Mouse (Mus musculus): ENCODE measurements around the gene Npepl1. TPM values are rescaled to one million over a fixed set of nuclear protein-coding genes. Genes with fewer than 3 reads are reported as not detected.

Npepl1 gene
- polyA plus RNA-seq, 1 experiment from 2014 or later, result 37.8 TPM

DNA sequence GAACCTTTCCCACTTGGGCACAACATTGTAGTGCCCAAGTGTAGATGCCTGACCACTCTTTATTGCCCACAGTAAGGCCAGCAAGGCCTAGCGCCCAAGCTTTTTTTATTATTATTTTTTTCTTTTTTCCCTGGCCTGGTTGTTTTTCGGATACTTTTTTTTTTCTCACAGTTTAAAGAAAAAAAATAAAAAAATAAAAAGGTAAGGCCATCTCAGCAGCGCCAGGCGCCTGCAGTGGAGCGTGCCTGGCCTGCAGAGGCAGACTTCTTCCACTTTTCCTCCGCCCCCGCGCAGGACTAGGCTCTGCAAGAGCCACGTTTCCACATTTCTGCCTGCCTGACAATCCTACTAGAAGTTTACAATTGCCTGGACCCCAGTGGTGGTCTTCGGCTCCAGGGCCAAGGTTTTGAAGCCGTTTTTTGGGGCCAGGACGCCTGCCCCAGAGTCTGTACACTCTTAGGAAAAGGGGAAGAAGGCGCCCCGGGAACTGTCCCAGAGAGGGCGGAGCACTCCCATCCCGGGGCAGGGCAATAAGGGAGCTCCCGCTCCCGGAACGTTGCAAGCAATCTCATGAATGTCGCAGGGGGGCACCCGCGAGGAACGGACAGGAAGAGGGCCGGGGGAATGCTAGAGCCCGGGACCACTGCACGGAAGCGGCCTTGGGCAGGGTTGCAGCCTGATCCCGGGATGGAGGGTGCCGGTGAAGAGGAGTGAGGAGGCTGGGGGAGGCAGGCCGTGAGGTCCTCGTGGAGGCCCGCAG, 34.3 kb upstream of the Npepl1 start, which contains the start of gene Stx16:
Gene Stx16 (plus strand): TSS at position 636 of the 760 bp plus-strand sequence.
- Histone ChIP-seq H3K4me2 (peak within 1 kb of the TSS; percentile 99), H3K9me3 (no peaks in the 10 kb centered on the region), H3K9ac (peak within 1 kb of the TSS; percentile 97), H3K4me3 (peak within 1 kb of the TSS; percentile 98), H3K27ac (replicated peaks) (peak within 1 kb of the TSS; percentile 97), H3K4me1 (peaks cover 35% of the 10 kb centered on the region), H3K36me3 (no peaks in the 10 kb centered on the region), H3K27me3 (replicated peaks) (peaks cover 3% of the 10 kb centered on the region; the same call in 1 of the 2 replicates)
- WGBS, result under 1% methylated on average over 32 of the region's 32 CpGs
- peak; percentile 82 for ATAC-seq (ENCODE audit: extremely low read depth, insufficient number of reproducible peaks, low FRiP score, low TSS enrichment)

DNA sequence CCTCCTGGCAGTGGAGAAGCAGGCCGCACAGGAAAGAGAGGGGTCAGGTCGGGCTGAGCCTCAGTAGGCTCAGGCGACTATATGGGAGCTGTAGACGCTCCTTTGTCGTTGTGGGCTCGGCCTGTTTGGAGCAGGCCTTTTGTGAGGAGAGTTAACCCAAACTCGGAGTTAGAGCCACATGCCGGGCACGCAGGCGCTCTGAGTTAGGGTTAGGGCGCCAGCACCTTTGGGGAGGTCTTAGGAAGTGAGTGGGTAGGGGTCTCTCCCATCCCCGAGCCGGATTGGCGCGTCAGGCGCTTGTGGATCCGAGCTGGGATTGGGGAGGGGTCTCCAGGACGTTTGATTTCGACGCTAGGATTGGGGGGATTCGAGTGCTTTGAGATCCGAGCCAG, 33.7 kb upstream of the Npepl1 start:
- Histone ChIP-seq H3K9ac (peak overlapping the region; percentile 97), H3K4me1 (peaks cover 35% of the 10 kb centered on the region), H3K27ac (replicated peaks) (peak overlapping the region; percentile 97), H3K9me3 (no peaks in the 10 kb centered on the region), H3K27me3 (replicated peaks) (peaks cover 3% of the 10 kb centered on the region; the same call in 1 of the 2 replicates), H3K36me3 (no peaks in the 10 kb centered on the region), H3K4me2 (peak overlapping the region; percentile 99), H3K4me3 (peak overlapping the region; percentile 98)
- under 1% methylated on average over 22 of the region's 22 CpGs for WGBS
- ATAC-seq (ENCODE audit: extremely low read depth, insufficient number of reproducible peaks, low FRiP score, low TSS enrichment), result no peak; the same call in 1 of the 2 replicates

DNA sequence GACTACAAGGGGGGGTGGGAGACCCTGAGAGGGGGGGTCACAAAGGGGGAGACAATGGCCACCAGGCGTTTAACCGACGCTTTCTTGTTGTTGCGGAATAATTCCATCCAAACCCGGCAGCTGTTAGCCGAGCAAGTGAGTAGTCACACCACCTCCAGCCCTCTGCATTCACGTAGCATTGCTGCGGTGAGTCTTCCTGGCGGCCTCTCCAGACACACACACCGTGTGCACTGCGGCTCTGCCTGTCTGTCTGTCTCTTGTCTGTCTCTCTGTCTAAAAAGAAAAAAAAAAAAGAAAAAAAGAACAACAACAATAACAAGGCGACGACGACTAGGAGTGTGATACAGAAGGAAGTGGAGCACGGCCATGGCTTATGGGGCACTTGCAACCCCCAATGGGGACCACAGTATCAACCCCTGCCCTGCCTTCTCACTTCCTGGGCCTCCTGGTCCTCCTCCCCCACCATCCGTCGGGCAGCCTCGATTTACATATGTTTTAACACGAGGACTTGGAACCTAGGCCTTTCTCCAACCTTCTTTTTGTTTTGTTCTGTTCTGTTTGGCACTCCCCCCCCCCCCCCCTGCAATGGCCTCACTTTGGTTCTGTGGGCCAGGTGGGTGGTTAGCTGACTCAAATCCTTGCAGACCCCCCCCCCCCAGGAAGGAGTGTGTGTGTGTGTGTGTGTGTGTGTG, 33.0 kb upstream of the Npepl1 start:
- peak overlapping the region; percentile 99 for H3K4me2 ChIP-seq
- H3K27me3 ChIP-seq (replicated peaks), result peaks cover under 1% of the 10 kb centered on the region; the same call in 1 of the 2 replicates
- H3K9ac ChIP-seq, result peak overlapping the region; percentile 97
- no peak for ATAC-seq (ENCODE audit: extremely low read depth, insufficient number of reproducible peaks, low FRiP score, low TSS enrichment)
- H3K4me3 ChIP-seq, result peak overlapping the region; percentile 98
- H3K36me3 ChIP-seq, result no peaks in the 10 kb centered on the region
- under 1% methylated on average over 19 of the region's 19 CpGs for WGBS
- H3K27ac ChIP-seq (replicated peaks), result peak overlapping the region; percentile 97
- H3K9me3 ChIP-seq, result no peaks in the 10 kb centered on the region
- H3K4me1 ChIP-seq, result peaks cover 35% of the 10 kb centered on the region

DNA sequence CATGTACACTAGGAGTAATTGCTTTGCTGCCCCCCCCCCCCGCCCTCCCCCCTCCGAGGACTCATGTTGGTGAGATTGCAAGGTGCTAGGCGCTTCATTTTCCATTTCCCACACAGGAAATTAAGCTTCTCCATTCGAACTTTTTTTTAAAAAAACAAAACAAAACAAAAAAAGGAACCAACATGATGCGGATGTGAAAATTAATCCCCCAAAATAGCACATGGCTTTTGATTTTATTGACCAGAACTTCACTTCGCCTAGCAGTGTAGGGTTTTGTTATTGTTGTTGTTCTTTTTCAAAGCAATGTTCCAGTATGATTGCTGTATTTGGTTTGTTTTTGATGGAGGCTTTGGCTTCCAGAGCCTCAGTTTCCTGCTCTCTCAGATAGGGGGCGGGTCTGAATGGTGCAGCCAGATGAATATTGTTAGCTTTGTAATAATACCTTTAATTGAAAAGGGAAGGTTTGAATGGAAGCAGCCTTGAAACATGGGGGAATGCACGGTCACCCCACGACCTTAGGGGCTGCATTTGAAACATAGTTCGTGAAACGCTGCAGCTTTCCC, 32.3 kb upstream of the Npepl1 start:
- H3K4me1 ChIP-seq, result peaks cover 36% of the 10 kb centered on the region
- H3K27me3 ChIP-seq (replicated peaks), result no peaks in the 10 kb centered on the region
- no peak for ATAC-seq (ENCODE audit: extremely low read depth, insufficient number of reproducible peaks, low FRiP score, low TSS enrichment)
- peak overlapping the region; percentile 97; the same call in 1 of the 2 replicates for H3K27ac ChIP-seq (replicated peaks)
- H3K9ac ChIP-seq, result peak overlapping the region; percentile 97
- no peaks in the 10 kb centered on the region for H3K9me3 ChIP-seq
- WGBS, result 19% methylated on average over 11 of the region's 11 CpGs
- H3K4me2 ChIP-seq, result peak overlapping the region; percentile 99
- no peaks in the 10 kb centered on the region for H3K36me3 ChIP-seq
- peak overlapping the region; percentile 98 for H3K4me3 ChIP-seq

DNA sequence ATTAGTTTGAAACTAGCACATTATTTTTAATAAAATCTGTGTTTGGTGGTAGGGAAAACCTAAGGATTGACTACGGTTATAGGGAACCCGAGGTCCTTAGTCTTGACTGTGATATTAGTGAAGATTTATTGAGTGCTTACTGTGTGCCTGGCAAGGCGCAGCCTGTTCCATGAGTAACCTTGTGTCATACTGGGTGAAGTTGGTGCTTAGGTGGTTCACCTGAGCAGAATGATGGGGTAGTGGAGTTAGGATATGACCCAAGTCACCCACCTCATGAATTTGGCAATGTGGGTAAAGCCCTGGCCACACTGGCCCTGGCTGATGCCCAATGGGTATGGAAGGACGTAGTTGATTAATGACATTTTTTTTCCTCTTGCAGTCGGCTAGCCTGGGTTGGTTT, 28.3 kb upstream of the Npepl1 start:
- Histone ChIP-seq H3K4me2 (no peak overlapping the region), H3K4me1 (peaks cover 33% of the 10 kb centered on the region), H3K27ac (replicated peaks) (no peak overlapping the region), H3K9ac (no peak overlapping the region), H3K4me3 (no peak overlapping the region), H3K9me3 (no peaks in the 10 kb centered on the region), H3K36me3 (no peaks in the 10 kb centered on the region; the same call in 1 of the 2 replicates), H3K27me3 (replicated peaks) (no peaks in the 10 kb centered on the region)
- ATAC-seq (ENCODE audit: extremely low read depth, insufficient number of reproducible peaks, low FRiP score, low TSS enrichment), result no peak
- WGBS, result 83% methylated on average over 5 of the region's 5 CpGs

DNA sequence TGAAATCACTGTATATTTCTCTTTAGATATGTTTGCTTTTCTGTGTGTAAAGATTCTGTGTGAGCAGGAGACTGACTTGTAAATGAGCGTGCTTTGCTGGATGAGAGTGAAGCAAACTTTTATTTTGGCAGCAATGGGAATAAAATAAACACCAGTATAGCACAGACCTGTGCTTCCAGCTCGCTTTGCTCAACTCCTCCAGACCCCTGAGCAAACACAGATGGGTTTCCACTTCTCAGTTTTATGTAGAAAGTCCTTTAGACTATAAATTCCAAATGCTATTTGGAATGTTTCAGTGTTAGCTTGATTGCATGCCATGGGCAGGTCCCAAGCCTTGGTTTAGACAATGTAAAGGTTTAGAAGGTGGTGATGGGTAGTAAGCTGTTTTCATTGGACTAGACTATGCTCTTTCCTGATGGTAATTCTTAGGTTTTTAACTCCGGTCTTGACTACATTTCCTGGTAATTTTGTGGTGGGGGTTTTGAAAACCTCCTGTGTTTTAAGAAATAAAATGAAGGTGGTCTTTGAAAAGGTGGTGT, 27.7 kb upstream of the Npepl1 start:
- H3K27ac ChIP-seq (replicated peaks), result no peak overlapping the region
- ATAC-seq (ENCODE audit: extremely low read depth, insufficient number of reproducible peaks, low FRiP score, low TSS enrichment), result no peak

DNA sequence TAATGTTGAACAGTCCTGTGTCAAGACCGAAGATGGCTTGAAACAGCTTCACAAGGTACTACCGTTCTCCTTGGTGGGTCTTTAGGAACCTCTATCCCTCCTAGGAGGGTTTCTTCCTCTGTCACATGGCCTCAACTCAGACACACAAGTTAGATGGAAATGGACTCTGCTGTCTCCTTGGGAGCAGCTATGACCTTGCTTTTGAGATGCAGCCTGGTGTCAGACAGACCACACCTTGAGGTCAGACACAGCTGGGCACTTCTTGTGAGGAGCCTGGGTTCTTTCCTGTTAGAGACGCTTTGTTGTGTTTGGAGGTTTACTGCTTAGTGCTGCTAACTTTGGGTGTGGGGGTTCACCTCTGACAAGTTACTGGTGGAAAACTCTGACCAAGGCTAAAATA, 15.1 kb upstream of the Npepl1 start:
- H3K9ac ChIP-seq, result no peak overlapping the region
- H3K27ac ChIP-seq (replicated peaks), result no peak overlapping the region
- no peak overlapping the region for H3K4me2 ChIP-seq
- H3K4me1 ChIP-seq, result no peaks in the 10 kb centered on the region
- H3K27me3 ChIP-seq (replicated peaks), result no peaks in the 10 kb centered on the region
- H3K4me3 ChIP-seq, result no peak overlapping the region
- ATAC-seq (ENCODE audit: extremely low read depth, insufficient number of reproducible peaks, low FRiP score, low TSS enrichment), result no peak
- peaks cover 86% of the 10 kb centered on the region for H3K36me3 ChIP-seq
- 93% methylated on average over 3 of the region's 3 CpGs for WGBS
- H3K9me3 ChIP-seq, result no peaks in the 10 kb centered on the region

More for the DNA sequence above, 27.7 kb upstream of the Npepl1 start:
- peaks cover 34% of the 10 kb centered on the region for H3K4me1 ChIP-seq
- H3K27me3 ChIP-seq (replicated peaks), result no peaks in the 10 kb centered on the region
- H3K36me3 ChIP-seq, result no peaks in the 10 kb centered on the region; the same call in 1 of the 2 replicates
- 77% methylated on average over 3 of the region's 3 CpGs for WGBS
- H3K9me3 ChIP-seq, result no peaks in the 10 kb centered on the region
- no peak overlapping the region for H3K4me3 ChIP-seq
- H3K4me2 ChIP-seq, result no peak overlapping the region
- H3K9ac ChIP-seq, result no peak overlapping the region

DNA sequence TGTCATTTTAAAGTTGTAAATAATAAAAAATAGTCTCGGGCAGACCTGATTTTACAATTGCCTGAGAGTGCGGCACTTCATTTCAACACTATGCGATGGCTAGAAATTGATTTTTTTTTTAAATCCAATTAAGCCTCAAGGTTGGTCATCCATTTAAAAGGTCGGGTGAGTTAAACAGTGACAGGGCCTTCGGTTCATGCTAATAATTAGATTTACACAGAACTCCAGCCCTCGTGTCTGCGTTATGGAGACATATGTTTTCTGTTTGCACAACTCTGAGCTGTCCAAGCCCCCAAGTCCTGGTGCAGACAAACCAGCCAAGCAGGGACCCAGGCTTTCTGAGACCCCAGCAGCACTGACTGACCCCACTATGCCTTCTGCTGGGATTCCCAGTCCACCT, 7.8 kb upstream of the Npepl1 start:
- 88% methylated on average over 7 of the region's 7 CpGs for WGBS
- Histone ChIP-seq H3K27ac (replicated peaks) (no peak overlapping the region), H3K27me3 (replicated peaks) (no peaks in the 10 kb centered on the region), H3K4me3 (no peak overlapping the region), H3K36me3 (peaks cover 24% of the 10 kb centered on the region), H3K4me2 (no peak overlapping the region), H3K4me1 (no peaks in the 10 kb centered on the region; the same call in 1 of the 2 replicates), H3K9me3 (no peaks in the 10 kb centered on the region), H3K9ac (no peak overlapping the region)
- ATAC-seq (ENCODE audit: extremely low read depth, insufficient number of reproducible peaks, low FRiP score, low TSS enrichment), result no peak

DNA sequence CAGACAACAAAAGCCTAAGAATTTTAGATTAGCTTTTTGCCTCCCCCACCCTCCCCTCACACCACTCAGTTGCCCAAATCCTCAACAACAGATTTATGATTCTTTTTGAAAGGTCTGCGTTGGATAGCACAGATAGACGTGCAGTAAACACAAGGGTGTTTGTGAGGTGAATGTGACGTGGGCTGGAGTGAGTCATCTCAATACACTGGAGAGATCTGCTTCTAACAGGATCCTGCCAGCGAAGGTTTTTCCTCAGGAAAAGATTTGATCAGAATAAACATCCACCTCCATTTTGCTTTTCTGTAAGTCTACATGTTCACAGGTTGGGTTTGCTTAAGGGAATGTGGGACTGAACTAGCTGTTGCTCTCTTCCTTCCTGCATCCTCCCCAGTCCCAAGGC, 6.6 kb upstream of the Npepl1 start:
- H3K4me1 ChIP-seq, result no peaks in the 10 kb centered on the region; the same call in 1 of the 2 replicates
- H3K9me3 ChIP-seq, result no peaks in the 10 kb centered on the region
- 65% methylated on average over 4 of the region's 4 CpGs for WGBS
- H3K27ac ChIP-seq (replicated peaks), result no peak overlapping the region
- no peak overlapping the region for H3K4me2 ChIP-seq
- no peaks in the 10 kb centered on the region for H3K27me3 ChIP-seq (replicated peaks)
- H3K9ac ChIP-seq, result no peak overlapping the region
- peaks cover 12% of the 10 kb centered on the region for H3K36me3 ChIP-seq
- no peak overlapping the region for H3K4me3 ChIP-seq
- ATAC-seq (ENCODE audit: extremely low read depth, insufficient number of reproducible peaks, low FRiP score, low TSS enrichment), result no peak

DNA sequence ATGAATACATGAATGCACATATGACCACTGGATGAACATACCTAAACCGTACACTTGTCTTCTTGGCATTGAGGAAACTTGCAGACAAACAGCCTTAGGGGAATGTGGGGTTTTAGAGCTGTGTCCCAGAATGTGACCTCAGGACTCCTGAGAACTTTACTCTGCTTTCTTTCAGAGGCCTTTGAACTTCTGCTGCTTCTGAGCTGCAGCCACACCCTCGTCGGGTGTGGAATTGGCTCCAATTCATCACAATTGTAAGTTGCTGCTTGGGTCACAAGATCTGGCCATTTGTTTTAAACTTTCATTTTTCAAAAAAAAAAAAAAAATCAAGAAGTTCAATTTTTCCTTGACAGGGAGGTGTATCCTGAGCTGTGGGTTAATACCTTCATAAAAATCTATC, 2.8 kb upstream of the Npepl1 start:
- Histone ChIP-seq H3K4me2 (no peak overlapping the region), H3K27ac (replicated peaks) (no peak overlapping the region), H3K4me3 (no peak overlapping the region), H3K9ac (no peak overlapping the region), H3K9me3 (no peaks in the 10 kb centered on the region), H3K27me3 (replicated peaks) (no peaks in the 10 kb centered on the region), H3K36me3 (peaks cover 5% of the 10 kb centered on the region; the same call in 1 of the 2 replicates), H3K4me1 (peaks cover 11% of the 10 kb centered on the region)
- 72% methylated on average over 3 of the region's 3 CpGs for WGBS
- ATAC-seq (ENCODE audit: extremely low read depth, insufficient number of reproducible peaks, low FRiP score, low TSS enrichment), result no peak

All from heart, embryonic 13.5 days (tissue).